Mouse (Mus musculus): ENCODE measurements at regions not wholly inside any gene's neighbourhood (a gene's known extent, or its start where the extent isn't known, plus 50 kb on each side); places are given as distances from the start of the nearest gene placed in this dataset.

DNA sequence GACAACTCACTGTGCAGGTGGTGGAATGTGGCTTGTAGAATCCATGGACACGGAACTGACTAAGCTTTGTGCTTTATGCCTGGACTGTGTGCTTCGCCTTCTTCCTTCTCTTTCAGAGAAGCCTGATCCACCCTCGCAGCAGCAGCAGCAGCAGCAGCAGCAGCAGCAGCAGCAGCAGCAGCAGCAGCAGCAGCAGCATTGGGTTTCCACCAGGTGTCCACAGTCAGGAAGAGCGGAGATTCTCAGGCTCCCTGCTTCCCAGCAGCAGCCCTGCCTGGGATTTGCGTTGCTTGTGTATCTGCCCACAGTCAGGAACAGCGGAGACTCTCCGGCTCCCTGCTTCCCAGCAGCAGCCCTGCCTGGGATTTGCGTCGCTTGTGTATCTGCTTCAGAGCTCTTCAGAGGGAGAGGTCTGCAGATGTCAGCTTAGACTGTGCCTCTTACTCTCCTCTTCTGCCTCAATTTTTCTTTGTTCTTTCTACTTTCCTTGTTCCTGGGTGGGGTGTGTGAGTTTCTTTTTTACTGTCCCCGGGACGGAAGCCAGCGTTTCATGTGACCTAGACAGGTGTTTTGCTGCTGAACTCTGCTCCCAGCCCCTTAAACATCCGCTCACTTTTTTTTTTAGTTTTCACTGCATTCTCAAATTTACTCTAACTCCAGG, 168.1 kb upstream of the Olig3 start:
- no peak for DNase-seq (ENCODE audit: low spot score in 2 of 2)

DNA sequence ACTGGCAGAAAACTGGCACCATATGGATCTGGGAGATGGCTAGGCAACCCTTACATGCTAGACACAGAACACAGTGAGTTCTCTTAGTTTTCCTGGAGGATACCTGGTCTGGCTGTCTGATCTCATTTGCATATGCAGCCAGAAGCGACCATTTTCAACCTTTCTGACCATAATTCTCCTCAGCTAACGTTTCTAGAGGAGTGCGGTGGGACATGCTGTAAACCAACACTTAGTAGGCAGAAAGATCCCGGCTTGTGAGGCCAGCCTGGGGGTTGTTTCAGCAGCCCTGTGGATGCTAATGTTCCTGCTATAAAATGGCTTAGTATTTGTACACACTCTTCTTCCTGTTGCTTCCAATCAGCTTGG, 168.6 kb upstream of the Olig3 start:
- DNase-seq (ENCODE audit: low spot score in 2 of 2) = no peak

DNA sequence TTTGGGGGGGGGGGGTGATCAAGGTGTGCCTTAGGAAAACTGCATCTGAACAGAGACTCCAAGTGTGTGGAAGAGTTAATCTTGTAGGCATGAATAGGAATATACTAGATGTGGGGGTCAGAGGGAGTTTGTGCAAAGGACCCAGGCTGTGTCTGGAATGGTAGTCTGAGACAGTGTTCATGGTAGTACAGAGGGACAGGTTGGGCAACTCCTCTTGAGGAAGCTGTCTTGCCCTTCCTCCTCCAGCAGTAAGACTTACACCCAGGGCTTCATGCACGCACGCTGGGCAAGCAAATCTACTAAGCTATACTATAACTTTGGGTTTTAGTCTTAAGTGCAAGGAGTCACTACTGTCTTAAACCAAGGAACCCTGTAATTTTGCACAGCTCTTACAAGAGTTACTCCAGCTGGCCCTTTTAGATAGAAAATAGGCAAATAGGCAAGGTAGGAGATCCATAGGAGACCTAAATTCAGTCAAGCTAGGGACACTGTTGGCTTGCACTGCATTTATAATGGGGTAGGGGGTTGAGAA, 169.2 kb upstream of the Olig3 start:
- no peak for DNase-seq (ENCODE audit: low spot score in 2 of 2)

DNA sequence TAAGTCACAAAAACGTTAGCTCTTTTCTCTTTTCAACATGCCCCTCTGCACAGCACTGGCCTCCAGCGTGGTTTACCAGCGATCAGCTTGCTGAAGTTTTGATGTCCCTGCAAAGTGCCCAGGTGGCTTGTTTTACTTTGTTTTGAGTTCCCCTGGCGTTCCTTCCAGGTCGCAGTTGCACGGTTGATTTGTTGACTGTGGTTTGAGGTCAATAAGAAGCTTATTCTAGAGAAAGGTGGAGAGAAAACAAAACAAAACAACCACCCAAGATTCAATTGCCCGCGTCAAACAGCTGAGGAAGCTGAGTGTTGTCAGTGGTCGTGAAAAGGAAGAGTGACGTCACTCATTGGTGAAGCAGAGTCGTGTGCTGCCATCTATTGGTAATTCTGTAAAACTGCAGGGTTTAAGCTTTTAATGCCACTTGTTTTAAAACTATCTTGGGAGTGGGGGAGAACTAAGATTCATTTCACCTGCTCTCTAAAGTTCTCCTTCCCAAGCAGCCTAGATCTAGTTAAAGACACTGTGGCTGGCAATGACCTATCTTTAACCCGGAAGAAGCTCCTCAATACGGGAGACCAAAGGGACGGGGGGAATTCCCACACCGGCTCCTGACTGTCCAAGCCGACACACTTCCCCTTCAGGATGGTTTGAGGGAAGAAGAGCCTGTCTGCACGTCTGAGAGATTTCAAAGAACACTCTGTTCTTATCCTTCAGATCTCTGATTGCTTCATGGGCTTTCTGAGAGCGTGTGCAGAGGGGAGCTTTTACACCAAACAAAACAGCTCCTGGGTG, 170.3 kb upstream of the Olig3 start:
- DNase-seq (ENCODE audit: low spot score in 2 of 2) = peak in 1 of 2 experiments; percentile 26

DNA sequence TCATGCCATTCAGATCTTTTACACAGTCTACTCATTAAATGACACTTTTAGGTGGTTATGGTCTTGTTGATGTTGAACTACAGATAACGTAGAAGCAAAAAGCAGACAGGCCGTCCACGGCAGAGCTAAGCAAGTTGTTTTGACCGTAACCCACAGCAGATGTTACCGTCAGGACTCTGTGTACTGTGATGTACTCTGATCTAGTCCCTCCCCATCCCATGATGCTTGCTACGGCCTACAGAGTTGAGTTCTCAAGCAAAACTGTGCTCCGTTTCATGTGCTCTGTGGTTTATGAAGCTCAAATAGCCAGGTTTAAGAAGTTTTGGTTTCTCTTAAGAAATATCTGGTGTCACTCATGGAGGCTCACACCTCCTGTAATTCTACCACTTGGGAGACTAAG, 169.4 kb upstream of the Tnfaip3 start:
- DNase-seq (ENCODE audit: low spot score in 2 of 2) = no peak

DNA sequence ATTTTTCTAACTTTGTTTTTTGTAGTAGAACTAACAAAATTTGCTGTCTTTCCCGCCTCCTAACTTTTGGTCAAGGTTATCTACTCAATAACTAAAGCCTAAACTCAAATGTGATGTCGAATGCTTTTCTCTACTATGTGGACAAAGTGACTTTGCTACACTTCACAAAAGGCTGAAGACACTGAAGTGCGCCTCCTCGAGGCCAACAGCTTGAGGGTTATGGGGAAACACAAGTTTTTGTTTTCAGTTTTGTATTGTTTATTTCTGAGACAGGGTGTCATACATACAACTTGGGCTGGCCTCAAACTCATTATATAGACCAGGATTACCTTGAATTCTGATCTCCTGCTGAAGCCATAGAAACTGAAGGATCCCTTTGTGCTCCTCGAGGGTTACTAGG, 162.4 kb upstream of the Tnfaip3 start:
- no peak for DNase-seq (ENCODE audit: low spot score in 2 of 2)

DNA sequence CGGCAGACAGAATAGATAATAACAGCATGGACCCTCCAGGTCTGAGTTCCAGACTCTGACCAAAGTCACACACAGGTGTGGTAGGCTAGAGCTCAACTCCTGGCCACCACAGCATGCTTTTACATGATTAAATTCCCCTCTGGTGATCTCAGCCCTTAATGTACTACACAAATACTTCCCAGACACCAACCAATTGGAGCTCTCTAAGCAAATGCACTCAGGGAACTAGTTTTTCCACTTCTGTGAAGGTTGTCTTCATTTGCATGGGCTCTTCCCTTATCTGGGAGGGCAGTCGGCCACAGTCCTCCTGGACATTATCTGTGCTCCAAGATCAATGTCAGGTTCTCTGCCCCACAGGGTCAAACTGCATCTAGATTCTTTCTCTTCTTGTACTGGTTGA, 162.0 kb upstream of the Tnfaip3 start:
- no peak for DNase-seq (ENCODE audit: low spot score in 2 of 2)

DNA sequence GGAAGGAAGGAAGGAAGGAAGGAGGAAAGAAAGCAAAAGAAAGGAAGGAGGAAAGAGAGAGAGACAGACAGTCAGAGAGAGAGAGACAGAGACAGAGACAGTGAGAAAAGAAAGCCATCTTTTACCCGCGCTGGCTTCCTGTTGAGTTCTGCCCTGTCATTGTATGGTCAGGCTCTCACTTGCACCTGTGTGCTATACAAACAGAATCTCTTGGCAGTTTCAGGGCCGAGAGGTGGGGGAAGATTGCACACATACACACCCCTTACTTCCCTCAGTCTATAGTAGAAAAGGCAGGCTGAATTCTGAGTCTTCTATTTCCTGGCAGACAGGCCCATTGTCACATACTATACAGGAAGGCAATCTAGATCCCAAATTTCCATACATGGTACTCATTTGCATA, 160.8 kb upstream of the Tnfaip3 start:
- DNase-seq (ENCODE audit: low spot score in 2 of 2) = no peak

DNA sequence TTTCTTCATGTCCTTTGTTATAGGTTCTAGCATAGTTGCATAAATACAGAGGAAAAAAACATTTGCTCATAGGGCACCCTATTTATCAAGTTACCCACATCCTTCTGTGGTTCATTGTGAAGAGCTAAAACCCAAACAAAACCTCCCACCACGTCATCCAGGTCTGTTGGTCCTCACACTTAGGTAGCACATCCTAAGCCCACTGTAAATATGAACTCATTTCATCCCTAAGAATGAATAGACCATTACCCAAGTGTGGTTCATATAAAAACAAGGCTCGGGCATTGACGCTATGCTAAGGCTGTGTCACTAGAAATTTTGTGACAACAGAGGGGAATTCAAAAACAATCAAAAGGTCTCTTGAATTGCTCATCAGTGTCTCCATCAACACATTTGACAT, 156.4 kb upstream of the Tnfaip3 start:
- no peak for DNase-seq (ENCODE audit: low spot score in 2 of 2)

DNA sequence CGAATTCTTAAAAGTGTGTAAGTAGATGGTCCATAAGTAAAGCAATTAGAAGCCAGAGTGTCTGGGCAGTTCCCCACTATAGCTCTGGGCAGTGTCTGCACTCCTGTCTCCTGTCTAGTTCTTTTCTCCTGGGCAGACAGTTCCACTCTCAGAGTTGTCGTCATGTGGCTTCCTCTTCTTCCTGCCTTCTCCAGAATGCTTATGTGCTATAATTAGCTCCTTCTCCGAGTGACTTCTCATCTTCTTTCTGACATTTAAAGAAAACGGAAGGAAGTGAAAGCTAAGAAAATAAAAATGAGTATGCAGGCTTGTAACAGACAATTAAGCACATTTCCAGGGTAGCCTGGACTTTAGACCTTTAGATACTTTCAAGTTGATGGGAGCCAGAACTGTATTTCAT, 155.1 kb upstream of the Tnfaip3 start:
- DNase-seq (ENCODE audit: low spot score in 2 of 2) = no peak

DNA sequence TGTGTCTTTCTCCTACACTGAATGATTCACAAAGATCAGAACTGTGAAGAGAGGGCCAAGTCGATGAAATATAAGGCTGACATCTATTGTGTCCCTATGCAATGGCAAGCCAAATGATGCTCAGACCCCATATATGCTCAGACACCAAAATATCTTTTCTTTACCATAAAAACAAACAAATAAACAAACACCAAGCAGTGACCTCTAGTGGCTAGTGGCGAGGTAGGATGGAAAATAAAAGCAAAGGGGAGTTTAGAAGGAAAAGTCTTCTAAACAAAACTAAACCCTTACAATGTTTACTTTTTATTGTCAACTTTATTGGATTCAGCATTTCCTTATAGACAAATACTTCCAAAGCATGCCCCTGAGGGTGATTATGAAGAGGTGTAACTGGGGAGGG, 153.8 kb upstream of the Tnfaip3 start:
- no peak for DNase-seq (ENCODE audit: low spot score in 2 of 2)

DNA sequence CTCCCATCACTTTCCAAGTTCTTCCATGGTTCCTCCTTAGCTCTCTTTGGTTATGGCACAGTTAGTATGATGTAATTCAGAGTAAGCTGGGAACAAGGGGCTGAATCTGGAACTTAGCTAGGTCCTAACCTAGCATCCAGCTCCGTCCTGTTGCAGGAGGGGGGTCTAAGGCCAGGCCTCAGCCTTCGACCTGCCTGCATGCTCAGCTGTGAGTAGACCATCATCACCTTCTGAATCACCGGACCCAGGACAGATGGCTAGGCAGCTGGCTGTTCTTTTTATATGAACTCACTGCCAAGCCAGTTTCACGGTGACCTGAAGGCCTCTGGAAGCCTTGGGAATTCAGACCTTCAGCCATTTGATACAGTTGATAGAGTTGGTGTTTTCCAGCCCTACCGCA, 152.9 kb upstream of the Tnfaip3 start:
- DNase-seq (ENCODE audit: low spot score in 2 of 2) = no peak

DNA sequence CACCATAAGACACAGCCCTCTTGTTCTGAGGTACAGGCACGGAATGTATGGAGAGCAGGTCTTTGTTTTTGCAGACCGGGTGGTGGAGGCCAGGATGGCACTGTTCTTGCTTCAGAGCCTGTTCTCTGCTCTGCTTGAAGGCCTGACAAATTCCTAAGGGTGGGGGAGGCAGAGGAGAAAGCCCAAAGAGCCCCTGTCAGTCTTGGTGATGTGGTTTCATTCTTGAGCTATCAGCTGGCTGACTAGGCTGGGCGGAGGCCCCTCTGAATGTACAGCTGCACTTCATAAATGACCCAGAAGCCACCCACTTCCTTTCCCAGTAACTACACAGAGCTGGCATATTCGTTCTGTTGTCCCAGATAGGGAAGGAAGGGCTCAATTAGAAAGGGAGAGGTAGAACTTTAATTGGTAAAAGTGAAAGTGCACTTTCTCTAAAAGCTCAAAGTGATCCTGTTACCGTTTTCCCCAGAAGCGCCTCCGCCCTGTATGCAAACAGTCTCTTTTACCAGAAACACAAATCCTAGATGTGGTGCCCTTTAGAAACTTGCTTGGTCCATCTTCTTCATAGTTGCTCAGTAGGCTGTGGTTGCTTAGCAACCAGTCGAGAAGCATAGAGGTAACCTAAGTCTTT, 152.3 kb upstream of the Tnfaip3 start:
- DNase-seq (ENCODE audit: low spot score in 2 of 2) = no peak

DNA sequence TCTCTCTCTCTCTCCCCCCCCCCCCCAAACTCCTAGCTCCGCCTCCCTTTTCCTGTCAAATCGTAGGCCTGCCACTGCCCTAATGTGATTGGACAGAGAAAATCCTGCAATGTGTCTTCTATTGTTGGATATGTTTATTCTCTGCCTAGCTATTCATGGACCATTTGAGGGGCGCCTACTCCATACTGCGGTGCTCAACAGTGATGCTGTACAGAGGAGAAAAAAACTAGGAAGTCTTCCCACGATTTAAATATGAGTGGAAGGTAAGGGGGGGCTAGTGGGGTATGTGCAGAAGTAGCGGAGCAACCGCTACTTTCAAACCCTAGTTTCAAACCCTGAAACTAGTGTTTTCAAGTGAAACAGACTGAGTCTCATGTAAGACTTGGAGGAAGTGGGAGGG, 151.6 kb upstream of the Tnfaip3 start:
- DNase-seq (ENCODE audit: low spot score in 2 of 2) = no peak

DNA sequence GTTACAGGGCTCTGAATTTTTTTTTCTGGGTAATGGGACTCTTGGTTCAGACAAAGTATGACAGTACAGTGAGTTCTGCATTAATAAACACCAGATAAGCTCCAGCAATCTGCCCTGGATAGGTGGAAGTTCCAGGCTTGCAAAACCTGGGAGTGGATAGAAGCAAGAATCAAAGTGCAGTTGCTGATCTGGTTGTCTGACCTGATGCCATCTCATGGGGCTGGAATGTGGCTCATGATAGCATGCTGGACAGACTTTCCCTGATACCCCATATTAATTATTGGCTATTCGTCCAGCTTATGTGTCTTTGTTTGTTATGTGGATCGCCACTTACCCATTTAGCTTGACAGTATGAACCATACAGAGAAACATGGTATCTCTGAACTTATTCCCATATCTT, 146.6 kb upstream of the Tnfaip3 start:
- DNase-seq (ENCODE audit: low spot score in 2 of 2) = no peak

DNA sequence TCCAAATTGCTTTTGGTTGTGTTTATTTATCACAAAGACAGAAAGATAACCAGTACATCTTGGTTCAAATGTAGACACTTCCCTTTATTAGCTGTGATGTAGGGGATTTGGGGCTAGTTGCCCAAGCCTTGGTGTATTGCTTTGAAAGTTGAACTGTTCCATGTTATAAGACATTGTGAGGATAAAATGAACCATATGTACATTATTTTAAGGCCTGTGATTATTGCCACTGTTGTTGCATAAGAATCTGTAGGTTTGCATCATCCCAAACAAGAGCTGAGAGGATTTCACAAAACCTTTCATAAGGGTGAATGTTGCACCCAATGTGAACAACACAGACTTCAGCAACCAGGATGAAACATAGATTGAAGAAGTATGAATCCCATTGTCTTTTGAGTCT, 145.7 kb upstream of the Tnfaip3 start:
- no peak for DNase-seq (ENCODE audit: low spot score in 2 of 2)

DNA sequence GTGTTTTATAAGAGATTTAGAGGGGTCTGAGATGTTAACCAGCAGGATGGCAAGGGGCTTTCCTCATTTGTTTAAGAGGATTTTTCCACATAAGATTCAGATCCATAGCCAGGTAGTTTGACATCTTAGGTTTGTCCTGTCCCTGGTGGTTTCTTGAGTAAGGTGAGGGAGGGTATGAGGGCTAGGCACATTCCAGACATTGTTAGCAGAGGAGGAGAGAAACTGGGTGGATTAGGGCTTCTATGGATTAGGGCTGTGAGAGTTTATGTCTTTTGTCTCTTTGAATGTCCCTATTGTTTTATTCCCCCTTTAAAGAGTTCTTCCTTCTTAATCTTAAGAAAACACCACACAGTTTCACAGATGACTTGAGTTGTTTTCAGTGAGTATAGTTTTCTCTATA, 138.6 kb upstream of the Tnfaip3 start:
- no peak for DNase-seq (ENCODE audit: low spot score in 2 of 2)

DNA sequence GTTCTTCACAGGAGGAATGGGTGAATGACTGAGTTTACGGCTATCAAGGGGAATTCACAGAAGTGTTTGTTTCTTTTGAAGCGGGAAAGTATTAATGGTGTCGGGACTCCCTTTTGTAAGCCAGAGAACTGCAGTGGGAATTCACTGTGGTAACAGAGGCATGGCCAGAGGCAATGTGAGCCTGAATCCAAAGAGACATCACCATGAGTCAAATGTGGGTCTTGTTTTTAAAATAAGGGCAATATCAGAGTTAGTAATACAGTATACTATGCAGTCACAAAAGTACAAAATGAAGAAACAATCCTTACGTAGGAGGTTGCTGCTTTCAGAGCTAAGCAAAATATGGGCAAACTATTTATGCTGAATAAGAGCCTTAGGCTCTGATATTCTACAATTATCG, 137.3 kb upstream of the Tnfaip3 start:
- DNase-seq (ENCODE audit: low spot score in 2 of 2) = no peak

DNA sequence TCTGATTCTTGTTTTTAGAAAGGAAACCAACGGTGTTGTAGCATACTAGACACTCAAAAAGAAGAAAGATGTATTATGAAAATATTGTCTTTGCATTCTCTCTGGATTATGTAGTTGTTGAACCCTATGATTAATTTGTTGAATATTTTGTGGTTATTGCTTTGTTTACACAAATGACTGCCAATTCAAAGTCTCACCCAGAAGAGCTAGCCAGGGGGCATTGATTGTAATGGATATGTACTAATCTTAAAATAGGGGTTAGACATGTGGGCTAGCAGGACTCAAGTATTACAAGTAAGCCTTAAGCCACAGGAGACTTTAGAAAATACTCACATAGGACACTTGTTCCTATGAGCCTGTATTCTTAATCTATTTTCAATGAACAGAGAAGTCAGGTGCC, 135.3 kb upstream of the Tnfaip3 start:
- DNase-seq (ENCODE audit: low spot score in 2 of 2) = no peak

DNA sequence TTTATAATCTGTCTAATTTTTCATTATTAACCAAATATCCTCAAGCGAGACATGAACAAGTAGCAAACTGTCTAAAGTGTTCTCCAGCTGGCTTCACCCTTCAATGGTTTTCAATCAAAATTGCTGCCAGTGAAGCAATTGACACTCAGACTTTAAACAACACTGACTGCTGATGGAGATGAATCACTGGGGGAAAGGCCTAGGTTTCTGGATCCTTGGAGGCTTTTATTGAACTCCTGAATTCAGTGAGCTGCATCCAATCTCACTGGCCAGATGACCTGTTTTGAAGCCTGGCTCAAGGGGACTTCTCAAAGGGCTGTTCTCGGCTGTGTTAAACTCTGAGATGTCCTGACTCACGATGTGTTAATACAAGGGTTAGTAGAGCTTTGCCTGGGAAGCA, 134.5 kb upstream of the Tnfaip3 start:
- DNase-seq (ENCODE audit: low spot score in 2 of 2) = no peak

DNA sequence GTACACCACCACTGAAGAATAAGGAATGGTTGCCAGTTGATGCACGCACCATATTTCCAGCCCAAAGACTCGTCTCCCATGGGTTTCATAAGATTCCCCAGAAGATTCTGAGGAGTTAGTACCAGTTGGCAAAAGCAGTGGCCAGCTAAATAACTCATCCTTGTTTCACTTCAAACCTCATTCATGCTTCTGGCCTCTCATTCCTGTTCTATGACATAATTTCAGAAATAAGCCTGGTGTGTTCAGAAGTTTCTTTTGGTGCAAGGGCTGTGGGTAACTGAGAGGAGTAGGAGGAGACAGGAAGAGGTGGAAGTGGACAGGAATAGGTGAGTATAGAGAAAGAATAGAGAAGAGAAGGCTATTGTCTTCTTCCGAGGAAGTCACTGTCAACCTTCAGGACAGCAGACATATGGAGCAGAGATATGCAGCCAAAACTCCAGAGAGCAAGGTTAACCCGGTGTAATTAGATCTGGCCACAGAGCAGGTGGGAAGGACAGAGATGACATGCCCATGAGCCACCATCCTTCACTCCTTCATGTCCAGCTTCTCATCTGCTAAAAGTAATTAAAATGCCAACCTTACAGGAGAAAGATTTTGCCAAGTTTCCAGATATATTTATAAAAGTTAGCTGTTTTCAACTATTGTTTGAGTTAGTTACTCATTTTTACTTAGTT, 133.9 kb upstream of the Tnfaip3 start:
- no peak for DNase-seq (ENCODE audit: low spot score in 2 of 2)

DNA sequence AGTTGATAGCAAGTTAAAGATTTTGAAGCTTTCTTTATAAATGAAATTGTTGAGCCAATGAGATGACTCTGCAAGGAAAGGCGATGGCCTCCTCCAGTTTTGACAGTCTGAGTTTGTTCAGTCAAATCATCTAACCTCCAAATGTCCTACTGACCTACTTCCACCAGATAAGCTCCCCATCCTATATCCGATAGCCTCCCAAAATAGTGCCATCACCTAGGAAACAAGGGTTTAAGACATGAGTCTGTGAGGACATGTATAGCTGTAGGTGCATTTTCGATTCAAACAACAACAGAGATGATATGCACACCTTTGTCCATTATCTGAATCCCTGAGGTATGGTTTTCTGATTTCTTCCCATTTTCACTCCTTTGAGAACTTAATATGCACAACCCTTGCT, 126.0 kb upstream of the Tnfaip3 start:
- DNase-seq (ENCODE audit: low spot score in 2 of 2) = no peak

Data from gastrocnemius, postnatal 4 days (tissue).